Mouse (Mus musculus) thymus, postnatal 4 days (tissue): ENCODE results near the gene Usp9x.
A peak's percentile ranks its signal among the peaks of the same experiment; 100 is the strongest.

Source experiments
- DNase-seq: peaks from one replicate; pipeline ENCODE4 v3.0.0; 2021

The Usp9x gene

DNA sequence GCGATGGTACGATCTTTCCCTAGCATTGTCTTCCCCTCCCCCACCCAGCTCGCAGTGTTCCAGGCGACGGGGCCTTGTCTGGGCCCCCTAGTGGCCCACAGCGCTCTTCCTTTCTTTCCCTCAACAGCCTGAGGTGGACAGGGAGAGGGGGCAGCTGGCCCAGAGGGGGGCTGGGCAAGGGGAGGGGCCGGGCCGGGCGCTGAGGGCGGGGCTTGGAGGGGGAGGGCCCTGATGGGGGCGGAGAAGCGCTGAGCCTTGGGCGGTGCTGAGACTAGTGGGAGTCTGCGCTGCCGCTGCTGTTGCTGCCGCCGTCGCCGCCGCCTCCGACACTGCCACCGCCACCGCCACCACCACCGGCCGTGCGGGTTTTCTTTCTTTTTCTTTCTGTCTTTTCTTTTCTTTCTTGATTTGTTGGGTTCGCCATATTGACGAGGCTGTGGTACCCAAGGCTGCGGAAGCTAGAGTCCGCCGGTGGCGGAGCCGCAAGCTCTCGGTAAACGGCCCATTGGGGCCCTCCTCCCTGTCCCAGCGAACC is at the start of gene Usp9x:
TSS of gene Usp9x (plus strand) at position 258 of the 535 bp plus-strand sequence.
- peak; percentile 90 for DNase-seq

DNA sequence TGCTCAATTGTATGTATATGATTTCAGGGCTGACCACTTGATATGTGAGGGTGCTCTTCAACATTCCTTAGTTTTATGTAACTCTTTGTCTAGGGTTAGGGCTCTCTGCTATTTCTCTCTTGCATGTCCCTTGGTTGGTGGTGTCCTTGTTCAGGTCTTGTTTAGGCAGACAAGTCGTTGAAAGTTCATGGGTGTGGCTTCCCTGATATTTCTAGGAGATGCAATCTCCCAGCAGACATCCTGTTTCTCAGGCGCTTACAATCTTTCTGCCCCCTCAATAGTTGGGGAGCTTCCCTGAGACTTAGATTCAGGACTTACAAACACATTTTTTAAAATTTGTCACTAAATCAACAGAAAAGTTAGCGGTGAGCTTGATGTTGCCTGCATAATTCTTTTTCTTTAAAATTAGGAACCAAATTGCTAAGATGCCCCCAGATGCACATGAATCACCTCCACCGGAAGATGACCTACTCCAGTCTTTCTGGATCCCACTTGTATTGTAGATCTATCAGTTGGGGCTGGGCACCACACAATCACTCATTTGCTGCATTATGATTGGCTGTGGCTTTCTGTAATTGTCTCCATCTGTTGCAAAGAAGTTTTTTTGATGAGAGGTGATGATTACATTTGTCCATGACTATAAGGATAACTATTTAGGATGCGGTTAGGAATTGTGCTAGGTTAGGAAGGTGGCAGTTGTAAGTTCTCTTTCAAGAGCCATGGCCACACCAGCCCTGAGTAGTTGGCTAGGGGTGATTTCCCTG is 48.6 kb upstream of the Usp9x start:
- DNase-seq: no peak

DNA sequence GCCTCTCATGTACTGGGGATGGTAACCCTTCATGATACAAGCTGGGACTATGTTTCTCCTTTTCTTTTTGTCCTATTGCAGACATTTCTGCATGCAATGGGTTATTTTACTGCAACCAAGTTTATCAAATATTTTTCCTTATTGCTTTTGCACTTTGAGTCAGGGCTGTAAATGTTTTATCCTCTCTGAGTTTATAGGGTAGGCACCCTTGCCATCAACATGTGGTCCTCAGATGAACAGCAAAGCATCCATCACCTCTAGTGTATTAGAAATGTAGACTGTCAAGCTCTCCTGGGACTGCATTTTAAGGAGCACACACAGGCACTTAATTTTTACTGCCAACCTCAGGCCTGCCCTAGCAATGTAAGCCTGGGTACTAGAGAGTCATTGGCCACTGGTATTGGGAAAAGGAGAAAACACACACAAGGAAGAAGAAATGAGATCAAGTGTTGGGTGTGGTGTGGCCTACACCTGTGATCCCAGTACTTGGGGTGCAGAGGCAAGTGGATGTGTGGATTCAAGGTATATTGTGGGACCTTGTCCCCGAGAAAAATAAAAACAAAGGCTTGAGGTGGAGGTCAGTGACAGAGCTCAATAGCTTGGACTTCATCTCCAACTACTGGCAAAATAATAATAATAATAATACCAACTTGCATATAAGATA is 46.6 kb upstream of the Usp9x start:
- DNase-seq: no peak

DNA sequence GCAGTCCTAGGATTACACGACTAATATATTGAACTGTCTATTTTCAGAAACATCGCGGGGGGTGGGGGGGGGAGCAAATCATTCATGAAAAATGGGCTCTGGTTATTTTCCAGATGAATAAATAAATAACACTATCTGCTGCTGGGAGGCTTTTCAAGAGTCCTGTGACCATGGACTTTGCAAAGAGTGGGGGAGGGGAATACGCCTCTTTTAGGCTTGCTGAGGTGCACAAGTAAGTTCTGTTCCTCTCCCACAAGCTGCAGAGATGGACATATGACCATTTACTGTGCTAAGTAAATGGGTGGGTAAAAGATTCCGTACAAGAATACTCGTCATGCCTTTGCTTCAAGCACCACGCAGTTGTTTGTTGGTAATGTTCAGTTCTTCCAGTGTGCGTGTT is 46.0 kb upstream of the Usp9x start:
- DNase-seq: no peak

- no peak for DNase-seq
Observed at GRCm38 (mm10) chrX:13028156-13028555, 43.1 kb upstream of the Usp9x start.

DNA sequence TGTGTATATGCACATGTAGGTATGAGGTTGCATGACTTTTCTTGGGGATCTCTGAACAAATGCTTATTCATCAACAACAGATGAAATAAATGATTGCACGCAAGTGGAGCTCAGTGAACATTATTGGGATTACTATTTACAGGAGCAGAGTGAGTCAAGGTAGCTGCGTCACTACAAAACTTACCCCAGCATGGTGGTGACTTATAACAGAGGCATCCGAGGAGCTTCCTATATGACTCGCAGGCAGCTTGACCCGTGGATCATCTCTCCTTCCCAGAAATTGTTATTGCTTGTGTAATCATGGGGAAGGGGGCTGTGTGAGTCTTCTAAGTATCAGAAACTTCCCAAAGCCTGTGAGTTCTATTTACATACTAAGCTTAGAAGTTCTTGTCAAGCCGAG is 41.3 kb upstream of the Usp9x start:
- DNase-seq: no peak

DNA sequence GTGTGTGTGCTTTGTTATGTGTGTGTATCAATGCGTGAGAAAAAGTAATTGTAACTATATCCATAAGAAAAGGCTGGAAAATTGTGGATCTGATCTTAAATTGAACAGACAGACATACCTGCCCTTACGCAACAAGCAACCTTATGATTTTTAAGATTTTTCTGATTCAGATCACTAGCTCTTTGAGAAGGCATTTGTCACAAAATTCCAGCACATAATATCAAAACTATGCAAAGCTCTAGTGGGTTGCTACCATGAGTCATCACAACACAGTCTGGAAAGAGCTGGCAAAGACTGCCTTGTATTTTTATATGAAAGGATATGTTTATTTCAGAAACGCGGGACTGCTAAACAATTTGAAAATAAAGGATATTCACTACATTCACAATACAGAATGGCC is 34.2 kb upstream of the Usp9x start:
- no peak for DNase-seq

- no peak for DNase-seq
Observed at GRCm38 (mm10) chrX:13039211-13039610, 32.1 kb upstream of the Usp9x start.

DNA sequence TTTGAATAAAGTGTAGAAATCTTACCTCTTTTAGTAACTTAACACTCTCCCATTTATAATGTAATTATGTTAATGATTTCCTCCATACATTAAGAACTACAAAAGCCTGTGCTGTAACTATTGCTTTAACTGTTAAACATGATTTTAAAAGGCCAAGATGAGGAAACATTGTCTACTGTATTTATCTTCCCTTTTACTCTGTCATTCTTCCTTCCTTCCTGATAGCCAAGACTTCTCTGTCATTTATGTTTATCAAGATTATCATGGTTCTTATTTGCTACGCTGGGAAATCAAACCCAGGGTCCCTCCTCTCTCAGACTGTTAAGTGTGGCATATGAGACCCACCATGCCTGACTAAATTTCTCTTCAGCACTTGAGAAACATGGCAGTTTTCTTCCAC is 30.9 kb upstream of the Usp9x start:
- no peak for DNase-seq

DNA sequence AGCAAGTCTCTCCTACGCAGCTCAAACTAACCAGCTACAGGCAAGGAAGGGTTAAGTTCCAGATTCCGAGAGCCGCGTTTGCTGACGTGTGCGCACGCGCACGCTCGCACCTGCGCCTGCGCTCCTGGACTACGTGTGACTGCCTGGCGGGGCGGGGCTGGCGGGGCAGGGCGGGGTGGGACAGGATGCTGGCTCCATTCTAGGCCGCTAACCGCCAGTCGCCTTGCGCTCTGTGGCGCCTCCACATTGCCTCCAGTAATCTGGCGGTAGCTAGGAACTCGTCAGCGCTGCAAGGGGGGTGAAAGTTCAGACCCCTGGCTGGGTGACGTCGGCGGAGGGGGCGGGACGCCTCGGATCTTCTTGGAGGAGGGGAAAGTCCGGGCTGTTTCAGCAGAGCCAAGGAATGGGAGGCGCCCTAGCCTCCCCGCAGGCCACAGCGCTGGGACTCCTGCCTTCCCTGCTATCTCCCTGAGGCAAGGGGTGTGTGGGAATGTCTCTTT is 29.6 kb upstream of the Usp9x start:
- DNase-seq: peak; percentile 95

GRCm38 (mm10) chrX:13043780-13044179 is 27.5 kb upstream of the Usp9x start:
- DNase-seq: no peak

DNA sequence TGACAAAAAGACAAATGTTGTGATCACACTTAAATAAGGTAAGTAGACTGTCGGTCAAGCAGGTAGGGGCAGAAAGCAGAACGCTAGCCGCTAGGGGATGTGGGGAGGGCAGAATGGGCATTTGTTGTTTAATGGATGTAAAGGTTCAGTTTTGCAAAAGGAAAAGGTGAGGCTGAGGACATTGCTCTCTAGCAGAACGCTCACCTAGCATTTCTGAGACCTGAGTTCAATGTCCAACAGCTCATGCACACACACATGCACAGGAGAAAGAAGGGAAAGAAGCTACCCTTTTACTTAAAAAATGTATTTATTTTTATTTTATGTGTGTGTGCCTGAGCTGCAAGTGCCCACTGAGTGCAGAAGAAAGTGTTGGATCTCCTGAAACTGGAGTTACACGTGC is 26.6 kb upstream of the Usp9x start:
- no peak for DNase-seq

DNA sequence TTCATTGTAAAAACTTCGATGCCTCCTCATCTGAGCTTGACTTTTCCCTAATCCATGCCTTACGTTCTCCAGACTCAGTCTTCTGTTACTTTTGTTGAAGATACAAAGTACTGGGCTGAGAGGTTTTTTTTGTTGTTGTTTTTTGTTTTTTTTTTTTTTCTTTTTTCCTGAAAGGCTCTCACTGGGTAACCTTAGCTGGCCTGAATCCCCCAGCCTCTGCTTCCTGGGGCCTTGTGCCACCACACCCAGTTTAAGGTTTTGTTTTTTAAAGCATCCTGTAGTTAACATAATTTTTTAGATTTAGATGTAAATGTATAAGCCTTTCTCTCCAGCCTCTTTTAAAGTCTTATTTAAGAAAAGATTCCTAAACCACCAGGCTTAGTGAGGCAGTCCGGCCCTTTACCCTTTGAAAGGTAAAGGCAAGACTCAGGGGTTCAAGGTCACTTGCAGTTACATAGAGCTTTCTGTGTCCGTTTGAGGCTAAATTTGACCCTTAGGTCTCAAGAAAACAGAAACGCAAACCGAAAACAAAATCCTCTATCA is 24.3 kb upstream of the Usp9x start:
- no peak for DNase-seq

DNA sequence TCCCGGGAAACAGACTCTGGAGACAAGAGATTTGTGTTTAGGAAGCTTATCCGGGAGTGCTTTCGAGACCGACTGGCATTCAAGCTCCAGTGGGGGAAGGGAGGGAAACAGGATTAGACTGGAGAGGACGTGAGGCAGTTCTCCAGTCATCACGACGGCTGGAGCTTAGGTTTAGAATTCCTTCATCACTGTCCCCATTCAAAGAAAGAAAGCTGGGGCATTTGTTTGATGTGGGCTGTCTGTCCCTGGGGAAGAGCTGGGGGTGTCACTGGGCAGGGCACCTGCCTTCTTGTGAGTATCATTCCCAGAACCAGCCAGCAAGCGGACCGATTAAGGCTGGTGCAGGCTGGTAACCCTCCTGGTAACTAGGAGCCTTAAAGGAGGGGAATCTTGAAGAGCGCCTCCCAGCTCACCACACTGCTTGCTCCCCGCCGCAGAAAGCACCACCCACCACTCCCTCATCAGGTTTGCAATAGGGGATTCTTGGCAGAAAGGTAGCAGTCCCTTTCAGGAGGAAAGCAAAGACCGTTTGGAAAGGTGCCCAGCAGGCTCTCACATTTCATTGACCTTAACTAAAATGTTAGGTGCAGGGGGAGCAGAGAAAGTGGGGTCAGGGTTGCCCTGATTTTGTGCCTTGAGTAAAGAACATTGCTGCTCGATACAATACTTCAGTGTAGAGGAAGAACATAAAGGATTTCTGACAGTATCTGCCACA is 23.5 kb upstream of the Usp9x start:
- DNase-seq: no peak

DNA sequence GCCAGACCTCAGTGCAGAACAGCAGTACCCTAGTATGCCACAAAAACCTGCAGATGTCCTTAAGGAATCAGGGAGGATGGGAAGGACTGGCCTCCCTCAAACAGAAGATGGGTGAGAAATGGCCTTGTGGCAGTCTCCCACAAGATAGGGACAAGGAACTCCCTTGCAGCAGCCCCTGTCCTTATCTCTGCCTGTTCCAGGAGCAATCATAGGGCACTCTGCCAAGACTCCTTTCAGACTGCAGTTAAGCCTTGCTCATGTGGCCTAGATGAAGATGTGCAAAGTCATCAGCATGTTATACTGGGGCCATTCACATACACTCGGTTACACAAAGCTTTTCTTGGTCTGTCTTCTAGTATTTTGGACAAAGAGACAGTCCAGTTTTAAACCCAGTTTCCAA is 16.7 kb upstream of the Usp9x start:
- DNase-seq: no peak

GRCm38 (mm10) chrX:13061961-13062360 is 9.3 kb upstream of the Usp9x start:
- no peak for DNase-seq

DNA sequence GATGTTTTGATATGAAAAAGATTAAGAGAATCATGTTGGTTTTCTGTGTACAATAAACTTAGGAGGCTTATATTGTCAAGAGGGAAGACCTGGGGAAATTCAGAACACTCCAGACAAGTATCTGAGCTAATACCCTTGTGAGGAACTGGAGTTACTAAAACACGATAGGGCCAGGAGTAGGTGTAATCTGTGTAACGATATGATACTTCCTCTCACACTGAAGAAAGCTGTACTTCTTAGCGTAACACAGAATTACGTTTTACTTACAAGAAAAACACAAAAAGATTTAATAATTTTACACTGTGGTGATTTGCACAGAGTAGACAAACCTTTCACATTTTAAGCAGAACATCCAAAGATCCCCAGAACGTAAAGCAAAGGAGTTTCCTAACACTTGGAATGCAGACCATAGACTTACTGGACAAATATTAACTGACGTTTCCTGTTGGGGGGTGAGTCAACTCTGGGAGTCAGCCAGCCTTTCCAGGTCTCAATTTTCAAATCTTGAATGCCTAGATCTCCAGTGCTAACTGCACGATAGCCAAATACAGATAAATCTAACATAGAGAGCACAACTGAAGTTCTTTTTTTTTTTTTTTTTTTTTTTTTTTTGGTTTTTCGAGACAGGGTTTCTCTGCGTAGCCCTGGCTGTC is 6.9 kb upstream of the Usp9x start:
- no peak for DNase-seq

DNA sequence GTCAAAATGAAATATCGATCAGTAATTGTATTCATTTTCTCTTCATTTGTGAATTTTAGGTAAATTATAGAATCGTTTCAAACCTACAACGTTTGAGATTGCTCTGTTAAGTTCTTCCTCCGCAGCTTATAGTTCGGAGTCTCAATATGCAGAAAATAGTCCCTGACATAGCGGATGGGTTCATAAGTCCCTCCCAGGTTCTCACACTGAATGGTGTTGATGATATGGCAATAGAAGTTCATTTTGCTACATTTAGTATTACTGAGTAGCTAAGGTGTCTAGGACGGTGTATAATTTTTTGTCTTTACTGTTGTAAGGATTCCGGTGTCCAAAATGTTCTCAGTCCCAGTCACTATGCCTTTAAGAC is 1.1 kb upstream of the Usp9x start:
- no peak for DNase-seq

- peak; percentile 87 for DNase-seq
Observed at GRCm38 (mm10) chrX:13070573-13071240, 591 bp upstream of the Usp9x start.

- DNase-seq: peak; percentile 74
Observed at GRCm38 (mm10) chrX:13071776-13072460, 620 bp downstream of the Usp9x start.

- peak; percentile 84 for DNase-seq
Observed at GRCm38 (mm10) chrX:13072461-13072982, 1.2 kb downstream of the Usp9x start.
